Mouse (Mus musculus) left cerebral cortex, adult 2 months (tissue): ENCODE results near the gene Ston2. TPM values are rescaled to one million over a fixed set of nuclear protein-coding genes. Genes with fewer than 3 reads are reported as not detected.

Source experiments
- DNase-seq, 2 experiments: peaks; one replicate each; pipeline ENCODE4 v3.0.0; 2021 to 2022; ENCODE audit warnings: low spot score in 2 of 2, mixed read lengths in 1 of 2; ENCODE audit errors: extremely low spot score in 1 of 2
- H3K27ac ChIP-seq: fragments of 200-600 bp; 2 replicates; pipeline ENCODE4 v1.8.1; 2022
- H3K4me3 ChIP-seq: fragments of 200-600 bp; 2 replicates; pipeline ENCODE4 v1.8.1; 2022
- CTCF ChIP-seq: fragments of 200-600 bp; IDR thresholded peaks from 2 replicates; pipeline ENCODE4 v1.8.1; 2022; ENCODE audit warnings: antibody characterized with exemption, mild to moderate bottlenecking, moderate library complexity
- intact Hi-C: fragments of 180-260 bp; cut with DNase I; formaldehyde crosslinking; loops from one replicate; pipeline ENCODE4 v1.15.1; 2025
- total RNA-seq, 2 experiments: library from RNA; stranded (reverse); gene quantifications; 2 replicates each; pipeline ENCODE4 v1.2.3; 2021

Ston2 gene
- total RNA-seq, 2 experiments from 2014 or later: 17.1 to 20.2 TPM

DNA sequence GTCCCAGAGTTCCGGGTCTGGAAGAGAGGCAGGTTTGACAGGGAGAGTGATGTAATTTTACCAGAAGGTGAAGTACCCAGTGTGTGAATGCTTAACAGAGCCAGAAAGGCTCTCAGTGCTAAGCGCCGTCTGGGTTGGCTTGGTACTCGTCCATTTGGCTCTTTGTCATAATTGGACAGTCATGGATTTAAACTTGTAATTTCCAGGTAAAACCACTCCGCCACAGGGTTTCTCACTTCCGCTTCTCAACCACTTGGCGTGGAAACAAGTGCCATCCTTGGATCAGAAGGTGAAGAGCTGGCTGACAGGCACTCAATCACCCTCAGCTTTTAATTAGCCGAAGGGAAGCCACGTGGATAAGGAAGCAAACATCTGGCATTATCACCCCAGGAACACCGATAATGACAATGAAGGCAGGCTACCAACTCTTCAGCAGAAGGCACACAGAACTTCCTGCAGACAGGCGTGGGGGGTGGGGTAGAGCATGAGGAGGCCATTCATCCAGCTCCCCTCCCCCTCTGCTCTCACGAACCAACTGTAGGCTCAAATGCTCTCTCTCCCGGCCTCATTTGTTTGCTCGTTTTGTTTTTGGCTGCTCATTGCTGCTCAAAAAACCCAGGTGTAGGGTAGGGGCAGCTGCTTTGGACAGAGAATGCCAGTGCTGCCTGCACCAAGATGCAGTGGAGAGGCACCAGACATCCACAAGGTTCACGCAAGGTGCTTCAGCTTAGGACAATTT, 103.9 kb downstream of the Ston2 start:
- Histone ChIP-seq H3K27ac (no peak overlapping the region), H3K4me3 (no peak overlapping the region)
- intact Hi-C loops: no loop called here
- no peak for DNase-seq
- TF ChIP-seq CTCF: no peak

DNA sequence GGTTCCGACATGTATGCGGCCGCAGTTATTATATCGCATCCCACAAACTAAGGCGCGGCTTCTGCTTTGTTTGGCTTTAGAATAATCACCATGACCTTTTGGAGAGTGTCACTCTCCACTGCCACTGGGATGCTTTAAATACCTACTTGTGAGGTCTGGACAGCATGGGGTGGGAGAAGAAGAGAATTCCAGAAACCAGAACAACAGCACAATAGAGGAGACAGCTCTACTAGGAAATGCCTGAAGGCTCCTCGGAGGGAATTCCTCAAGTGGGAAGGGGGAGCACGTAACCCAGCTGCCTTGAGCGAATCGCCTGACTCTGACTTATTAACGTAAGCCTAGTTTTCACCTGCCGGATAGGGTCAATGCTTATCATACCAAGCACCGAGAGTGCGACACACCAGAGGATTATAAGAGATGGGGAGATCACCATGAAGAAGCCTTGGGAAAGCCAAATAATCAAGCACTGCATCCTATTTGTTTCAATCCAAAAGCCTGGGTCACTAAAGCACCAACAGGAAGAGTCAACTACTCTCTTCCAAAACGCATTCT, 104.6 kb downstream of the Ston2 start:
- no peak overlapping the region for H3K27ac ChIP-seq
- intact Hi-C loops: no loop called here
- DNase-seq: no peak
- TF ChIP-seq CTCF: no peak
- H3K4me3 ChIP-seq: no peak overlapping the region

DNA sequence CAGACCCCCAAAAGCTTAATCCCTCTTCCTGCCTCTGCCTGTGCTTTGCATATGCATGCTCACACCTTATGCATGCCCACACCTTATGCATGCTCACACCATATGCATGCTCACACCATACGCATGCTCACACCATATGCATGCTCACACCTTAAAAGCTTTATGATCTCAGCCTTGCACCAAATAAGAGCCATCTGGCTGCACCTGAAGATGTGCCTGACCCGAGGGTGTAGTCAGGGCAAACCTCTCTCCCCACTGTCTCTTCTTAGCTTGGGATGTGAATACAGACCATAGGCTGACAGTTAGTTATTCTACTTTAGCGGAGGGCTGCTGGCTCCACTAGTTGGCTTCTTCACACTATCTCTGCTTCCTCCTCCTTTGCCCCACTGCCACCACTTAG, 105.1 kb downstream of the Ston2 start:
- DNase-seq: no peak
- TF ChIP-seq CTCF: no peak
- intact Hi-C loops: no loop called here
- no peak overlapping the region for H3K4me3 ChIP-seq
- no peak overlapping the region for H3K27ac ChIP-seq

DNA sequence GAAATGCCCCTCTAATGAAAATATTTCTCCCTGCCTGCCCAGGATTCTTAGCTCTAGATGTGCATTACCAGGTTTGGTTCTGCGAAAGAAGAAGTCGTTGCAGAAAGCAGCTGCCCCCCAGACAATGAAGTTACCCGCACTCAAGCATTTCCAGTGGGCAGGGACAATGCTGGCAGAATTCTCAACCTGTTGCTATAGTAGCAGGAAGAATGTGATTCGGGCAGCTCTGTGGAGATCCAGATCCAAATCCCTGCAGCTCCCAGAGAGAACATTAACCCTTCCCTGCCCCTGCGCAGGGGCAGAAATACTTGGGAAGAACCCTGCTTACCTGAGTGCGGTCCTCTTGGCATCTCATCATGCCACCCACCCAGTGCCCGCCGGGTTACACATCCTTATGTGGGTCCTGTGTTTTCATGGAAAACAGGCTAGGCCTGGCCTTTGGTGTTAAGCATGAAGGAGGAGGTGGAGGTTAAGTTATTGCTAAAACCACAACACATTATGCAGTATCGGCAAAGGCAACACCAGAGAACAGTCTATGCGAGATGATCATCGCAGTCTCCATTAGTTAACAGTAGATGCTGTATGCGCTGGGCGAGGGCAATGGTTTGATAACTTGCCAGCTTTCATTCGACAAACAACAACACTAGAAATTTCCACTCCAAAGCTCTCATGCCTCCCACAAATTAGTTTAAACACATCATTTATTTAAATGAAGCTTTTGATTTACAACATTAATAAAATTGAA, 108.7 kb downstream of the Ston2 start:
- no peak overlapping the region for H3K27ac ChIP-seq
- no peak for TF ChIP-seq CTCF

DNA sequence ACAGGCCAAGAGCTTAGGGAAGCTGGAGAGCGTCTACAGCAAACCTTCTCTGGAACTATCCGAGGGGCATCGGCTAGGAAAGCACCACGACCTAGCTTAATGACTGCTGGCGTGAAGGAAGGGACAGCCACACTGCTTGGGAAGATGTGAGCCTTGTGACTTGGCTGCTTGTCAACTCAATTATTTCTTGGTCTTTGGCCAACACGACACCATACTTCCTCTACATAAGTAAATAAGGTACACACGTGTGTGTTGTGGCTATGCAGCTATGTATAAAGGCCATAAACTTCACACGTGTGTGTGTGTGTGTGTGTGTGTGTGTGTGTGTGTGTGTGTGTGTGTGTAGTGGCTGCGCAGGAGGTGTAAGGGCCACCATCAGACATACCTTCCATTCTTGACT, 112.2 kb downstream of the Ston2 start:
- Histone ChIP-seq H3K27ac (no peak overlapping the region), H3K4me3 (no peak overlapping the region)
- DNase-seq: no peak
- TF ChIP-seq CTCF: no peak
- intact Hi-C loops: no loop called here

More for the DNA sequence above, 108.7 kb downstream of the Ston2 start:
- no peak overlapping the region for H3K4me3 ChIP-seq
- intact Hi-C loops: no loop called here
- DNase-seq: peak in 1 of 2 experiments; percentile 28

DNA sequence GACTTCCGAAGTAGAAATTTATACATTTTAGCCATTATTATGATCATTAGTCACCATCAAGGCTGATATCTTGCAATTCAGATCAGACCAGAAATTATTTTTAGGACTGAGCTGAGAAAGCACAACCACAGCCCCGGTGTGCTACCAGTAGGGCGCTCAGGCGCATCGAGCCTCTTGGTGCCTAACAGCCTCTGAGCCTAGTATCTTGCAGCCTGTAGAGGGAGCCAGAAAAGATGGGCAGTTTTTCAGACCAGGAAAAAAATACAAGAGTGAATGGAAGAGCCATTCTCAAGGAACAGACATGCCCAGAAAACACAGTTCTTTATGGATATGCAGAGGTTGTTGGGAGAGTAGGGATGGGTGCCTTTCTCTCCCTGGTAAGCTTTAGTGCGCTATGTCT, 115.0 kb downstream of the Ston2 start:
- DNase-seq: no peak
- no peak overlapping the region for H3K4me3 ChIP-seq
- no peak overlapping the region for H3K27ac ChIP-seq
- TF ChIP-seq CTCF: peak; percentile 43
- intact Hi-C loops: no loop called here

DNA sequence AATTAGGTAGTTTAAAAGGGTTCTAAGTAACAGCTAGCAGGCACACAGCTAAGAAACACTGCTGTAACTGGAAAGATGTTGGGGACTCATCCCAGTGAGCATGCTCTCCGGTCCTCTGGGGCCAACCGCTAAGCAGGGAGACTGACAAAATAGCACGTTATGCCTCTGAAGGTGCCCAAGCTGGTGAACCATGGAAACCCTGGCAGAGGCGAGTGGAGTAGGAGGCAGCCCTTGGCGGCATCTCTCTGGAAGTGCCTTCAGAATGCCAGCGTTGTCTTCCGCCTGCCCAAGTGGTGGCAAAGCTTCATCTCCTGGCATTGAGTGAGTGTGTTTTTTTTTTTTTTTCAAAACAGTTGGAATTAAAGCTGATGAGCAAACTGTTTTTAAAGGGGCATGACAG, 115.7 kb downstream of the Ston2 start:
- intact Hi-C loops: no loop called here
- no peak overlapping the region for H3K27ac ChIP-seq

DNA sequence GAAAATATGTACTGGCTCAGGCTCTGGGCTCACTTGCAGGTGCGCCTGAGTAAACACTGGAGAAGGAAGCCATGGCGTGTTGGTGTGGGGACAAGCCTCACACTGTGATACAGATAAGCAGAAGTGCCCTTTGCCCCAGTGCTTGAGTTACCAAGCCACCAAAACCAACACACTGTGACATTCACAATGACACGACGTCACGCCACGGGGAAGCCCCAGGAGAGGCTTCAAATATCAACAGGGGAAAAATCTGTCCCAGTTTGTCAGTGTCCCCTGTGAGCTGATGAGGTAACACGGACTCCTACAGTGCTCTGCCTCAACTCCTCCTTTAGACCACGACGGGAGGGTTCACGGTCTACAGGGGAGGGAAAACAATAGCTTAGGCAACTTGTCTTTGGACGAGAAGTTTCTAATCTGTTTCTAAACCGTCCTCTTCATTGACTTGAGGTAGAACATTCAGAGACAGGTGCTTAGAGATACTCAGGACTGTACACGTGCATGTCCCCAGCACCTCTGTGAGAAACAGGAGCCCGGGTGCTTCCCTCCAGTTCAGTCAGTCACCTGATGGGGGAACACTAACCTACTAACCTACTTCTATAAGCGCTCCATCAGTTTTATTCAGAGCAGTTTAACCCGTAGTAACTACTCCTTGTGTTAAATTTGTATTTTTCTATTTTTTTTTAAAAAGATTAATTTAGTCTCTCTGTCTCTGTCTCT, 119.5 kb downstream of the Ston2 start:
- TF ChIP-seq CTCF: no peak
- Histone ChIP-seq H3K4me3 (no peak overlapping the region), H3K27ac (no peak overlapping the region)
- intact Hi-C loops: no loop called here
- no peak for DNase-seq

More for the DNA sequence above, 115.7 kb downstream of the Ston2 start:
- no peak for TF ChIP-seq CTCF
- peak in 1 of 2 experiments; percentile 33 for DNase-seq
- no peak overlapping the region for H3K4me3 ChIP-seq

DNA sequence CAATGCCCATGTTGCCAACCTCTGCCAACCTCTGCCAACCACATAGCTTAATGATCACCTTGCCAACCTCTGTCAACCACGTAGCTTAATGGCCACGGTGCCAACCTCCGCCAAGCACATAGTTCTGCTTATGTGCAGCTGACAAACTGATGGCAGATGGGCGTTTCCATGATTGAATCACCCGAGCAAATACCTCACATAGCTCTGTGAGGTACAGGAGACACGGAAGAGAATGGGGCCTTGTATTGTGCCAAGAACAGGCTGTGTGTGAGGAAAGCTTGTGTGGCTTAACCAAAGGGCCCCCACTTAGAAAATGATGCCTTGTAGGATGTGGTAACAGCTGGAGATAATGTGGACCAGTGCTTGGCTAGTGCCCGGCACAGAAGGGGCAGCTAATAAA, 120.4 kb downstream of the Ston2 start:
- Histone ChIP-seq H3K27ac (no peak overlapping the region), H3K4me3 (no peak overlapping the region)
- TF ChIP-seq CTCF: no peak
- no peak for DNase-seq
- intact Hi-C loops: no loop called here

DNA sequence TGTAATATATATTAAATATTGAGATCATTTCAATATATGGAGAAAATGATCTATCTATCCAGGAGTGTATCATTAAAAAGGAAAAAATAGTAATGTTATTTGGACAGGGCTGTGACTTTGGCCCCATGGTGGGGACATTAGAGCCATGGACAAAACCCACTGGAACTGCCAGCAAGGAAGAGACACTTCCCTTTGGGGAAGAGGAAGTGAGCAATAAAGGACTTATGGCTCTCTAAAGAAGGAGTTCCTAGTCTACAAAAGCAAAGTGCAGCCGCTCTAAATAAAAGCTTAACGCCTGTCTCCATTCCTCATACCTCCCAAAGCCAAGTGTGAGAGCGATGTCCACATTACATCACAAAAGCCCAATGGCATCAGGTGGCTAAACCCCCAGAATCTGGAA, 121.6 kb downstream of the Ston2 start:
- no peak for DNase-seq
- Histone ChIP-seq H3K4me3 (no peak overlapping the region), H3K27ac (no peak overlapping the region)
- intact Hi-C loops: no loop called here
- no peak for TF ChIP-seq CTCF

DNA sequence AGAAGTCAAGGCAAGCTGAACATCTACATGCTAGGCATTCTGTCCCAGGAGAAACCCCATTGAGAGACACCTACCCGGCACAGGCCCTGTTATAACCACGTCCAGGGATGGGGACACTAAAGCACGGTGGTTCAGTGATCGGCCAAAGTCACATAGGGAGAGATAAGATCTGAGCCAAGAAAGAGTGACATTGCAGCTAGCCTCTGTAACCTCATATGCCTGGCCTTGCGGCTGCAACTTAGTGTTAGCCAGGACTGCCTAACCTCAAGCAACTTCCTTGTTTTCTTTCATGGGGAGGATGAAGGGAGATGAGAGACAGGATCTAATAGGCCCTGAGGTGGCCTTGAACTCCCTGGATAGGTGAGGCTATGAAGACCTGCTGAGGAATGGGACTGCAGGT, 122.8 kb downstream of the Ston2 start:
- DNase-seq: no peak
- Histone ChIP-seq H3K27ac (no peak overlapping the region), H3K4me3 (no peak overlapping the region)
- intact Hi-C loops: no loop called here
- no peak for TF ChIP-seq CTCF

DNA sequence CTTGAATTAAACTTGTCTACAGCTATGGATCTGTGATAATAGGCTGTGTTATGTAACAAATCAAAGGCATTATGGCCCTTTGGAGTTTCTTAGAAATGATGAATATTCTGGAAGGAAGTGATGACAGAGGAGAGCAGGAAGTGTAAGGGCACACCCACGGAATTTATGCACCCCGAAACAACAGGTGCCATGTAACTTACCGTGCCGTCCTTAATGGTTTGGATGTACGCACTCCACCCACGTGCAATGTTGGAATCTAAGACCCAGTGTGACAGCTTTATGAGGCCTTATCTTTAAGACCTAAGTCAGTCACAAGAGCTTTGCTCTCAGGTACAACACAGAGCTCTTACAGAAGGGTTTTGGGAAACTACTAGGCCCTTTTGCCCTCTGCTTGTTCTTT, 124.9 kb downstream of the Ston2 start:
- DNase-seq: no peak
- intact Hi-C loops: no loop called here

More for the DNA sequence above, 124.9 kb downstream of the Ston2 start:
- TF ChIP-seq CTCF: no peak
- Histone ChIP-seq H3K4me3 (no peak overlapping the region), H3K27ac (no peak overlapping the region)
